Mouse (Mus musculus): ENCODE measurements at regions not wholly inside any gene's neighbourhood (a gene's known extent, or its start where the extent isn't known, plus 50 kb on each side); places are given as distances from the start of the nearest gene placed in this dataset.

DNA sequence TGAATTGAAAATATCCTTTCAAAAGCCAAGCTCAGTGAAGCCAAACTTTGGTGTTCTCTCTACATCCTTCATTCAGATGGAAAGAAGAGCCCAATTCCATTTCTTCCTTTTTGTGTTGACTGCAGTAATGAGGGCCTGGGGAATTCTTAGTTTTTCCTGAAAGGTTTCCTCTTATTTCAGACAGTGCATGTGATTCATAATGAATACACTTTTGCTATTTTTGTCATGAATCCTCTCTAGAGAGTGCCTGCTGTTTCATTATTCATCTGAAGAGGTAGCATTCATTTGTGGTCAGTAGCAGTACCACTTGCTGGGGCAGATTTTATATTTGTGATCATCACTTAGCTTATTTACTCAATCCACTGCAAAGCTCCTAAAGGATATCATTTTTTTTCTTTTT lies 303.0 kb upstream of the Anxa10 start:
- no peak overlapping the region for H3K4me3 ChIP-seq (ENCODE audit: low read depth, low read length)
- H3K27me3 ChIP-seq (ENCODE audit: control insufficient read depth, insufficient read depth, low read length, poor library complexity, severe bottlenecking): no peaks in the 10 kb centered on the region
- H3K4me1 ChIP-seq (ENCODE audit: control insufficient read depth, insufficient read depth, low read length): no peaks in the 10 kb centered on the region
- no peaks in the 10 kb centered on the region for H3K36me3 ChIP-seq (ENCODE audit: control insufficient read depth, insufficient read depth, low read length, poor library complexity, severe bottlenecking)
- no peaks in the 10 kb centered on the region; the same call in 1 of the 2 replicates for H3K9me3 ChIP-seq (replicated peaks; ENCODE audit: control insufficient read depth, insufficient read depth, low read length, poor library complexity, severe bottlenecking)
- TF ChIP-seq CTCF (IDR thresholded peaks at IDR 0.05; ENCODE audit: low read depth, low read length) (no peak), EP300 (IDR thresholded peaks at IDR 0.05; ENCODE audit: insufficient read depth, low read depth, low read length) (no peak), POLR2A (IDR thresholded peaks at IDR 0.05; ENCODE audit: insufficient read depth, low read length) (no peak)
- no peak overlapping the region for H3K9ac ChIP-seq (ENCODE audit: low read depth, poor library complexity, severe bottlenecking)
- H3K27ac ChIP-seq (ENCODE audit: insufficient read depth, low read length): no peak overlapping the region

GRCm38 (mm10) chr8:62417549-62417948 lies 294.6 kb upstream of the Anxa10 start:
- no peaks in the 10 kb centered on the region for H3K9me3 ChIP-seq (replicated peaks; ENCODE audit: control insufficient read depth, insufficient read depth, low read length, poor library complexity, severe bottlenecking)
- no peak overlapping the region for H3K9ac ChIP-seq (ENCODE audit: low read depth, poor library complexity, severe bottlenecking)
- no peak overlapping the region for H3K27ac ChIP-seq (ENCODE audit: insufficient read depth, low read length)
- TF ChIP-seq CTCF (IDR thresholded peaks at IDR 0.05; ENCODE audit: low read depth, low read length): no peak
- TF ChIP-seq EP300 (IDR thresholded peaks at IDR 0.05; ENCODE audit: insufficient read depth, low read depth, low read length): 0 out of 2 replicates have a peak, but pooled peaks have one; percentile 7
- H3K27me3 ChIP-seq (ENCODE audit: control insufficient read depth, insufficient read depth, low read length, poor library complexity, severe bottlenecking): no peaks in the 10 kb centered on the region
- no peaks in the 10 kb centered on the region for H3K36me3 ChIP-seq (ENCODE audit: control insufficient read depth, insufficient read depth, low read length, poor library complexity, severe bottlenecking)
- H3K4me1 ChIP-seq (ENCODE audit: control insufficient read depth, insufficient read depth, low read length): peaks cover 2% of the 10 kb centered on the region
- H3K4me3 ChIP-seq (ENCODE audit: low read depth, low read length): no peak overlapping the region
